Mouse (Mus musculus) ES-E14 (cell line): ENCODE data around the gene Afm.

Experiments
- CHD2 ChIP-seq: IDR thresholded peaks from 2 replicates; pipeline ENCODE4 v1.6.1; 2014; ENCODE audit warnings: mild to moderate bottlenecking, low read depth, low read length, inconsistent platforms
- HCFC1 ChIP-seq: IDR thresholded peaks from 2 replicates; pipeline ENCODE4 v1.6.1; 2012; ENCODE audit warnings: low read length, inconsistent platforms, borderline replicate concordance; ENCODE audit not compliant: insufficient read depth
- MAFK ChIP-seq: IDR thresholded peaks from 2 replicates; pipeline ENCODE4 v1.6.1; 2014; ENCODE audit warnings: mild to moderate bottlenecking, low read depth, low read length, inconsistent platforms; ENCODE audit not compliant: insufficient read depth
- ZC3H11A ChIP-seq: IDR thresholded peaks from 2 replicates; pipeline ENCODE4 v1.6.1; 2012; ENCODE audit warnings: low read depth, mild to moderate bottlenecking, inconsistent platforms, low read length, borderline replicate concordance
- ZNF384 ChIP-seq: IDR thresholded peaks from 2 replicates; pipeline ENCODE4 v1.6.1; 2012; ENCODE audit warnings: low read depth, low read length, inconsistent platforms

DNA sequence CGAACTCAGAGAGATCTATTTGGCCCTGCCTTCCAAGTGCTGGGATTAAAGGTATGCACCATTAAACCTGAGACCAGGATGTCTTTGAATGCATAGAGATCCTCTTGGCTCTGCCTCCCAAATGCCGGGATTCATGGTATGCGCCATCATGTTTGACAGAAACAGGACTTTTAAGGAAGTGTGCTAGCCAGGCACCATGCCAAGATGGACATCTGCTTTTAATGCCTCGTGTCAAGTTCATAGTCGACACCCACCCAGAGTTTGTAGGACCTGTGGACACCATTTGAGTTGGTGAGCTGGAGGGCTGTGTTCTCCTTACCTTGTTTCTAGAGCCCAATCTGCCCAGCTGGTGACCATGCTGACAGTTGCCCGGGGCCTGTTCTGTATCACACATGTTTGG, 73.2 kb downstream of the Afm start:
- TF ChIP-seq CHD2 = no peak
- TF ChIP-seq HCFC1 = no peak
- TF ChIP-seq ZNF384 = no peak
- no peak for TF ChIP-seq ZC3H11A
- TF ChIP-seq MAFK = no peak
